Mouse (Mus musculus): ENCODE results near the gene Krtcap3. TPM values are rescaled to one million over a fixed set of nuclear protein-coding genes. Genes with fewer than 3 reads are reported as not detected.

Gene Krtcap3
- polyA plus RNA-seq, 1 experiment from 2014 or later: 31.9 TPM

DNA sequence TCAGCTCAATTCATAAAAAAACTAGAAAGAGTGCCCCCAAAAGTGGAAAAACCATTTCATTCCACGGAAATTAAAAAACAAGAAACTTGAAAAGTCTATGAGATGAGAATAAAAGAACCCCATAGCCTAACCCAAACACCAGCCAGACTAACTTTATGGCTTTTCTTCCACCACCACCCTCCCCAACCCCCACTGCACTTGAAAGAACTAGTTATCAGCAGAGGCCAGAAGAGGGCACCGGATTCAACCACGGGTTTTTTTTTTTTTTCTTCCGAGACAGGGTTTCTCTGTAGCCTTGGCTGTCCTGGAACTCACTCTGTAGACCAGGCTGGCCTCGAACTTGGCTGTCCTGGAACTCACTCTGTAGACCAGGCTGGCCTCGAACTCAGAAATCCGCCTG lies 33.2 kb upstream of the Krtcap3 start:
- no peaks in the 10 kb centered on the region for H3K9me3 ChIP-seq (replicated peaks; ENCODE audit: low read length)
- WGBS: 57% methylated on average over 6 of the region's 7 CpGs
- no peaks in the 10 kb centered on the region for H3K27me3 ChIP-seq (ENCODE audit: insufficient read depth, low read length)
- no peaks in the 10 kb centered on the region for H3K36me3 ChIP-seq (ENCODE audit: insufficient read depth, low read length)
- no peaks in the 10 kb centered on the region for H3K4me1 ChIP-seq (replicated peaks; ENCODE audit: insufficient read depth, low read length)
- DNase-seq (ENCODE audit: low spot score) (no peak), ATAC-seq (replicated peaks; ENCODE audit: low FRiP score, low read depth) (no peak)
- no peak for TF ChIP-seq CTCF (IDR thresholded peaks at IDR 0.05; ENCODE audit: low read depth)
- no peak overlapping the region for H3K9ac ChIP-seq (ENCODE audit: low read depth, low read length)
- no peak overlapping the region for H3K27ac ChIP-seq
- H3K4me2 ChIP-seq (ENCODE audit: low read length): no peak overlapping the region
- no peak overlapping the region for H3K4me3 ChIP-seq (replicated peaks; ENCODE audit: low read depth, low read length)

DNA sequence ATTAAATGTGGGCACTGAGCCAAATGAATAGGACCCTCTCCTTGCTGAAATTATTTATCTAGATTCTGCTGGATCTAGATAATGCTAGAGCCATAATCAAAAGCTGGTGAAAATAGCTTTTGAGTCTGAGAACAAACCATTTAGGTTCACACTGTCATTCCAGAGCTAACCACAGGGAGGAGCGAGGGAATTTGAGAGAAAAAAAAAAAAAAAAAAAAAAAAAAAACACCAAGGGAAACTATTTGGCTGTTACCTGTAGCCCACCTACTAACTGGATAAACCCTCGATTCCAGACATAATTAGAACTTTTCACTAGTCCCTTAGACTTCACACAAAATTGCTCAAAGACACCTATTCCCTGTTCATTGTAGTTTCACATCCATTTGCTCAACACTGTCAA lies 32.4 kb upstream of the Krtcap3 start:
- Histone ChIP-seq H3K27ac (no peak overlapping the region), H3K4me1 (replicated peaks; ENCODE audit: insufficient read depth, low read length) (no peaks in the 10 kb centered on the region), H3K9ac (ENCODE audit: low read depth, low read length) (no peak overlapping the region), H3K4me2 (ENCODE audit: low read length) (peak overlapping the region; percentile 85), H3K36me3 (ENCODE audit: insufficient read depth, low read length) (no peaks in the 10 kb centered on the region), H3K4me3 (replicated peaks; ENCODE audit: low read depth, low read length) (peak overlapping the region; percentile 89), H3K9me3 (replicated peaks; ENCODE audit: low read length) (no peaks in the 10 kb centered on the region), H3K27me3 (ENCODE audit: insufficient read depth, low read length) (no peaks in the 10 kb centered on the region)
- TF ChIP-seq CTCF (IDR thresholded peaks at IDR 0.05; ENCODE audit: low read depth): peak; percentile 57
- DNase-seq (ENCODE audit: low spot score): peak; percentile 50
- 0% methylated on average over 2 of the region's 2 CpGs for WGBS
- no peak for ATAC-seq (replicated peaks; ENCODE audit: low FRiP score, low read depth)

DNA sequence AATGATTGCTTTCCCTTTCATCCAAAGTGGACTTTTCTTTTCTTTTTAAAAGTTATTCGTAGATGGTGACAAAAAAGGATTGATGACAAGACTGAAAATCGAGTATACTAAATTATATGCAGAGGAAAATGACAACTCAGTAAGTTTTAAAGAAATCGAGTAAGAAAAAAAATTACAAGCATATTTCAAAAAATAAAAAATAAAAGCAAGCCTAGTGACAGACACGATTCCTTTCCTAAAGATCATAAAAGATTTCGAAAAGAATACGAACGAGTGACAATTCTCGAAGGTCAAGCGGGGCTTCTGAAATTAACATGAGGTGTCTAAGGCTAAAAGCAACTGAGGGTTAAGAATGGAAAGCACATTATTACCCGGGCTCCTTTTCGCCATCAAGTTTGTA lies 32.0 kb upstream of the Krtcap3 start:
- no peaks in the 10 kb centered on the region for H3K4me1 ChIP-seq (replicated peaks; ENCODE audit: insufficient read depth, low read length)
- ATAC-seq (replicated peaks; ENCODE audit: low FRiP score, low read depth) (no peak), DNase-seq (ENCODE audit: low spot score) (no peak)
- WGBS: 1% methylated on average over 11 of the region's 11 CpGs
- no peak for TF ChIP-seq CTCF (IDR thresholded peaks at IDR 0.05; ENCODE audit: low read depth)
- peak overlapping the region; percentile 81 for H3K9ac ChIP-seq (ENCODE audit: low read depth, low read length)
- H3K4me2 ChIP-seq (ENCODE audit: low read length): peak overlapping the region; percentile 85
- H3K36me3 ChIP-seq (ENCODE audit: insufficient read depth, low read length): no peaks in the 10 kb centered on the region
- no peaks in the 10 kb centered on the region for H3K9me3 ChIP-seq (replicated peaks; ENCODE audit: low read length)
- H3K27me3 ChIP-seq (ENCODE audit: insufficient read depth, low read length): no peaks in the 10 kb centered on the region
- peak overlapping the region; percentile 89 for H3K4me3 ChIP-seq (replicated peaks; ENCODE audit: low read depth, low read length)
- 0 out of 2 replicates have a peak overlapping the region, but pooled peaks have one; percentile 93 for H3K27ac ChIP-seq

DNA sequence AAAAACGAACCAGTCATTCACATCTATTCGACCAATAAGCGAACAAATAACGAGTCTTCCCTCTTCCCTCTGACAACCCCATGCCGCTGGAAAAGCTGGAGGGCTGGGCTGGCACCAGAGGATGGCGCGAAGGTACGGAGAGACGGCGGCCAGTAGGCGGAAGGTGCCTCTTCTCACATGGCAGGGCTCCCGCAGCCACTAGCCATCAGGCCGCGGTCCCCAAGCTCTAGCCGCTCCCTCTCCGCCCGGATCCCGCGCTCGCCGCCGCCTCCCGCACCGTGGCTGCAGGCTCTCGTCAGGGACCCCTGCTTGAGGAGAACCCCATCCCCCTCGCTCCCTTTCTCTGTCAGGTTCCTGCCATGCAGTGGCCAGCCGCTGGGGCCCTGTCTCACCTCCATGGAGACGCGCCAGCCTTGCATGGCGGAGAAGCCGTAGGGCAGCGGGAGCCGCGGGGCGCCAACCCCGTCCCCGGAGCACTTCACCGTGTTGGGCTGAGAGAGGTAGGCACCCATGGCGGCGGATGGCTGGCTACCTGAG lies 31.5 kb upstream of the Krtcap3 start:
- Histone ChIP-seq H3K4me3 (replicated peaks; ENCODE audit: low read depth, low read length) (peak overlapping the region; percentile 89), H3K9me3 (replicated peaks; ENCODE audit: low read length) (no peaks in the 10 kb centered on the region), H3K27me3 (ENCODE audit: insufficient read depth, low read length) (no peaks in the 10 kb centered on the region), H3K4me2 (ENCODE audit: low read length) (peak overlapping the region; percentile 85), H3K27ac (peak overlapping the region; percentile 93), H3K4me1 (replicated peaks; ENCODE audit: insufficient read depth, low read length) (no peaks in the 10 kb centered on the region), H3K36me3 (ENCODE audit: insufficient read depth, low read length) (no peaks in the 10 kb centered on the region), H3K9ac (ENCODE audit: low read depth, low read length) (peak overlapping the region; percentile 81)
- TF ChIP-seq CTCF (IDR thresholded peaks at IDR 0.05; ENCODE audit: low read depth): no peak
- ATAC-seq (replicated peaks; ENCODE audit: low FRiP score, low read depth) (peak; percentile 76), DNase-seq (ENCODE audit: low spot score) (peak; percentile 57)
- under 1% methylated on average over 40 of the region's 40 CpGs for WGBS

DNA sequence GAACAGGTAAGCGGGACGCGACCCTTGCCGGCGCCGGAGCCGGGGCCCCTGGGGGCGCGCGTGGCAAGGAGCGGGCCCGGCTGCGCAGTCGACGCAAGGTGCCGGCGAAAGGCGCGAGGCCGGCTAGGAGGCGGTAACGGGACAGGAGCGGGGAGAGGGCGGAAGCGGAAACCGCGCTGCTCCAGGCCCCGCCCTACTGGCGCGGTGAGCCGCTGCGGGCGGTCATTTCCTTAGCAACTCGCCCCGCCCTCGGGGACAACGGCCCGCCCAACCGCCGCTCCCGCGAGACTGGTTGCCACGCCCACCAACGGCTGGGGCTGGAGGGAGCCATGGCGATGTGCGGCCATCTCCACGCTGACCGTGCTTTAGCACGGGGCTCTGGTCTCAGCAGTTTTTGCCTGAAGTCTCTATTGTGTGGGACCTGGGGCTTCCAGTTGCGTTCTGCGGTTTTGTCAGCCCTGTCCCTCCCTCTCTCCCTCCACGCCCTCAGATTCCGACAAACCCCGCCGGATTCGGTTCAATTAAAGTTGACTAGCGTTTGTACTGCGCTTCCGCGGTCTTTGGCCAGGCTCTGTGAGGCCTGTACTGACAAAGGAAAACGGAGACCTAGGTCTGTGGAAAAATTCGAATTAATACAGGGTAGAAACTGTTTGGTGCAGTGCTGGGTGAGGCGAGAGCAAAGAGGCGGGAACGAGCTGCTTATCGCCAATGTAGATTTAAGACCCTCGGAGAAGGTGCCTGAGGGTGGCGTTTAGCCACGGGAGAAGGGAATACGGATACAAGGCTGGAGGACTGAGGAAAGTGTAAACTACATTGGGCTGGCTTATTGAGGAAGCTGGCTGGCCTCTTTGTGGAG lies 30.8 kb upstream of the Krtcap3 start, which contains the start of gene Ppm1g:
TSS of gene Ppm1g (minus strand) at position 240 of the 856 bp plus-strand sequence.
- Histone ChIP-seq H3K27me3 (ENCODE audit: insufficient read depth, low read length) (no peaks in the 10 kb centered on the region), H3K9me3 (replicated peaks; ENCODE audit: low read length) (no peaks in the 10 kb centered on the region), H3K4me3 (replicated peaks; ENCODE audit: low read depth, low read length) (peak within 1 kb of the TSS; percentile 89), H3K9ac (ENCODE audit: low read depth, low read length) (peak within 1 kb of the TSS; percentile 81), H3K27ac (peak within 1 kb of the TSS; percentile 93), H3K36me3 (ENCODE audit: insufficient read depth, low read length) (no peaks in the 10 kb centered on the region), H3K4me2 (ENCODE audit: low read length) (peak within 1 kb of the TSS; percentile 85), H3K4me1 (replicated peaks; ENCODE audit: insufficient read depth, low read length) (no peaks in the 10 kb centered on the region)
- under 1% methylated on average over 70 of the region's 70 CpGs for WGBS
- ATAC-seq (replicated peaks; ENCODE audit: low FRiP score, low read depth): peak; percentile 97
- peak; percentile 97 for DNase-seq (ENCODE audit: low spot score)
- no peak for TF ChIP-seq CTCF (IDR thresholded peaks at IDR 0.05; ENCODE audit: low read depth)

DNA sequence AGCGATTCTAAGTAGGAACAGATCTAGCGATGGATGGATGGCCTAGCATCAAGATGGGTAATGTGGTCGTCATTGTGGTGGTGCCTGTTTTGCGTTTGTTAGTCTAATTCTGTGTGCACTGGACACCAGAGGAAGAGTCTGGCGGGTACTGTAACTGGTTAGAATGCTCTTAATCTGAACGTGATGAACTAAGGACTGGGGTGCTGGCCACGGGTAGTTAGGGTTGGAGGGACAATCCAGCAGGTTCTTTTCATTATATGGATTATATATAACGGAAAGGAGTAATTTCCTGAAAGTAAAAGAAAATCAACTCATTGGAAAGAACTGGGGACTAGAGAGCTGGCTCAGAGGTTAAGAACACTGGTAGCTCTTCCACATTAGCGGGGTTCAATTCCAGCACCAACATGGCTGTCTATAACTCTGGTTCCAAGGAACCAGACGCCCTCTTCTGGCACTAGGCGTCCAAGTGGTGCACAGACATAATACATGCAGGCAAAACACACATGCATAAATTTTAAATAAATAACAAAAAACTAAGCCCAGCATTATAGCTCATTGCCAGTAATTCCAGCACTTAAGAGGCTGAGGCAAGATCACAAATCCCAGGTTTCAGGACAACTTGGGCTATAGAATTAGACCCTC lies 30.1 kb upstream of the Krtcap3 start:
- DNase-seq (ENCODE audit: low spot score): peak; percentile 82

More for the DNA sequence above, 30.1 kb upstream of the Krtcap3 start:
- TF ChIP-seq CTCF (IDR thresholded peaks at IDR 0.05; ENCODE audit: low read depth): peak; percentile 67
- Histone ChIP-seq H3K9ac (ENCODE audit: low read depth, low read length) (peak overlapping the region; percentile 81), H3K27me3 (ENCODE audit: insufficient read depth, low read length) (no peaks in the 10 kb centered on the region), H3K4me3 (replicated peaks; ENCODE audit: low read depth, low read length) (peak overlapping the region; percentile 89), H3K4me2 (ENCODE audit: low read length) (peak overlapping the region; percentile 85), H3K36me3 (ENCODE audit: insufficient read depth, low read length) (no peaks in the 10 kb centered on the region), H3K27ac (peak overlapping the region; percentile 93), H3K9me3 (replicated peaks; ENCODE audit: low read length) (no peaks in the 10 kb centered on the region), H3K4me1 (replicated peaks; ENCODE audit: insufficient read depth, low read length) (no peaks in the 10 kb centered on the region)
- WGBS: 15% methylated on average over 11 of the region's 11 CpGs
- no peak for ATAC-seq (replicated peaks; ENCODE audit: low FRiP score, low read depth)

Data from kidney, postnatal 0 days (tissue).